Mouse (Mus musculus) myocyte (in vitro differentiated cells): ENCODE results near the gene Fam216a.

ENCODE experiments used
- CEBPB ChIP-seq: IDR thresholded peaks from 2 replicates; pipeline ENCODE4 v1.6.1; 2011; ENCODE audit warnings: mild to moderate bottlenecking, moderate library complexity; ENCODE audit not compliant: poor library complexity, insufficient read depth, severe bottlenecking
- E2F4 ChIP-seq: IDR thresholded peaks from one replicate; pipeline ENCODE4 v1.6.1; 2011; ENCODE audit warnings: mild to moderate bottlenecking, control low read depth, moderate library complexity; ENCODE audit not compliant: insufficient read depth
- MAX ChIP-seq: IDR thresholded peaks from one replicate; pipeline ENCODE4 v1.6.1; 2011; ENCODE audit warnings: low read depth, mild to moderate bottlenecking, control low read depth
- MYOD1 ChIP-seq, 3 experiments: IDR thresholded peaks; one replicate each; pipeline ENCODE4 v1.6.1; 2011; ENCODE audit warnings: control low read depth in 2 of 3, low read depth in 2 of 3, mild to moderate bottlenecking in 2 of 3, moderate library complexity in 1 of 3; ENCODE audit not compliant: insufficient read length in 2 of 3, control insufficient read depth in 1 of 3
- MYOG ChIP-seq, 3 experiments: IDR thresholded peaks; one replicate each; pipeline ENCODE4 v1.6.1; 2011; ENCODE audit warnings: control low read depth in 2 of 3, low read depth in 2 of 3, mild to moderate bottlenecking in 2 of 3; ENCODE audit not compliant: insufficient read length in 2 of 3, control insufficient read depth in 1 of 3, insufficient read depth in 1 of 3
- POLR2A ChIP-seq: IDR thresholded peaks from one replicate; pipeline ENCODE4 v1.6.1; 2011; ENCODE audit warnings: low read depth, mild to moderate bottlenecking, control low read depth, moderate library complexity; ENCODE audit not compliant: insufficient read length
- POLR2AphosphoS2 ChIP-seq: IDR thresholded peaks from one replicate; pipeline ENCODE4 v1.6.1; 2011; ENCODE audit warnings: low read depth, control low read depth; ENCODE audit not compliant: insufficient read length
- REST ChIP-seq: IDR thresholded peaks from one replicate; pipeline ENCODE4 v1.6.1; 2011; ENCODE audit warnings: mild to moderate bottlenecking, control low read depth, moderate library complexity; ENCODE audit not compliant: insufficient read depth, insufficient read length
- SRF ChIP-seq: IDR thresholded peaks from one replicate; pipeline ENCODE4 v1.6.1; 2011; ENCODE audit warnings: low read depth; ENCODE audit not compliant: control insufficient read depth, insufficient read length
- TCF12 ChIP-seq: IDR thresholded peaks from one replicate; pipeline ENCODE4 v1.6.1; 2011; ENCODE audit warnings: mild to moderate bottlenecking, control low read depth; ENCODE audit not compliant: poor library complexity, insufficient read depth, severe bottlenecking
- TCF3 ChIP-seq: IDR thresholded peaks from one replicate; pipeline ENCODE4 v1.6.1; 2011; ENCODE audit warnings: low read depth, control low read depth; ENCODE audit not compliant: insufficient read length
- USF1 ChIP-seq: IDR thresholded peaks from one replicate; pipeline ENCODE4 v1.6.1; 2011; ENCODE audit warnings: low read depth, mild to moderate bottlenecking, control low read depth, moderate library complexity

- TF ChIP-seq POLR2A (no peak), MAX (no peak), TCF12 (no peak), E2F4 (no peak), SRF (no peak), MYOD1 (IDR thresholded peaks at IDR 0.05; ENCODE audit: control insufficient read depth in 1 of 3, insufficient read length in 2 of 3, low read depth in 2 of 3) (no peak), USF1 (no peak), CEBPB (no peak), POLR2AphosphoS2 (no peak), REST (no peak), MYOG (IDR thresholded peaks at IDR 0.05; ENCODE audit: control insufficient read depth in 1 of 3, insufficient read depth in 1 of 3, insufficient read length in 2 of 3, low read depth in 2 of 3) (no peak), TCF3 (no peak)
These were observed 41.9 kb downstream of the Fam216a start for GRCm38 (mm10) chr5:122330269-122330668.
